Mouse (Mus musculus) heart, postnatal 0 days (tissue): ENCODE results near the gene Snap91.

Experiments used
- CTCF ChIP-seq: IDR thresholded peaks from 2 replicates; pipeline ENCODE4 v1.5.1; 2016; ENCODE audit warnings: antibody characterized with exemption, control low read depth, low read depth
- EP300 ChIP-seq: IDR thresholded peaks from 2 replicates; pipeline ENCODE4 v1.6.1; 2016; ENCODE audit warnings: antibody characterized with exemption, low read depth

DNA sequence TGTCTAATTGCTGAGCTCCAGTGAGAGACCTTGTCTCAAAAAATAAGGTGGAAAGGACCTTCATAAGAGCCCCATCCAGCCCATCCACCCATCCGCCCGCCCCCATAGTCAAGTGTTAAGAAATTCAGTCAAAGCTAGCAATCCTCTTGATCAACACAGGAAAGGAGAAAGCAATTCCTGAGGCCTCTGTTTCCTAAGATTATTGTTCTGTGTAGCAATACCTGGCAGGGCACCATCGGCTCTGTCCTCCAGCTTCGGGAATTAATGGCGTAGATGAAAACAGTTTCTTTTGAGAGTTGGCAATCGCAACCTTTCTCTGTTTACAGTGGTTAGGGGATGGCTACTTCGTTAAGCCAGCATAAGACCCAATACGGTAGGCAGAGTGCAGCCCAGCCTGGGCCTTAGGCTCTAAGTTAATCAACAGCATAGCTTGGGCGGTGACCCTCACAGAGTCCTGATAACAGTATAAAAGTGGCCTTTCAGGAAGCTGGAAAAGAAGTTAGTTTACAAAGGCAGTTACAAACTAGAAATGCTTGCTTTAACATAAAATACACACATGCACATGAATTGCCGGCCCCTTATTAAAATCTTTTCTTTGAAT lies 152.1 kb downstream of the Snap91 start:
- TF ChIP-seq CTCF (no peak), EP300 (no peak)
